8 mouse cellular contexts compared by ENCODE assay signal in the genomic region with DNA sequence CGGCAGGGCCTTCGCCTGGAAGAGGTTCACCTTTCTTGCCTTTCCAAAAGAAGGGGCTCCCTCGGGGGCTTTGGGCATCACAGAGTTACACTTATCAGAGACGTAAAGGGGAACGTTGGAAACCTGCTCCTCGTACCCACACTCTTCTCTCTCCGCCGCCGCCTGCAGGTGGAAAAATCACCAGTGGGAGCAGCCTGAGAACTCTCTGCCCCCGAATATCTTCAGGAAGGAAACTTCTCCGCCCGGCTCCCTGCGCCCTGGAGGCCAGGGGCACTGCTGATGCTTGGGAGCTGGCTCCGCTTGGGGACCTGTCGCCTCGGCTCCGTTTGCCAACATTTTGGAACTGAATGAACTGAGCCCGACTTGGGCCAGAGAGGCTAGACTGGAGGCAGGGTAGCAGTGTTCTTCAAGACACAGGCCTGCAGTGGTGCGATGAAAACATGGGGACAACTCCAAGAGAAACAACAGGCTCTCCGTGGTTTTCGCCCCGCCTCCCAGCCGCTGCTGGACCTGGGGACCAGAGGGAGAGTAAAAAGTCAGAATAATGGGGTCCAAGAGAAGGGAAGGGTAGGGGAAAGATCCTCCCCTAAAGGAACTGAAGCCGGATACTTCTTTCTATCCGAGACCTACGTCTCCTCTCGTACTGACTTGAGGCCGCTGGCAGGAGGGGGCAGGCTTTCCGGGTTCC. TPM values are rescaled to one million over a fixed set of nuclear protein-coding genes. Genes with fewer than 3 reads are reported as not detected.
DNase-seq lines count a peak whose midpoint lies in the region; ATAC-seq and TF ChIP-seq lines count a peak whose summit lies in the region.

No protein-coding gene starts in this region.

- H3K4me2 ChIP-seq in liver, embryonic 11.5 days: peak overlapping the region; percentile 57
- no peak overlapping the region for H3K4me2 ChIP-seq in liver, postnatal 0 days (ENCODE audit: low read depth, low read length)
- H3K4me2 ChIP-seq in heart, embryonic 14.5 days (ENCODE audit: low read length): peak overlapping the region; percentile 97
- H3K4me2 ChIP-seq in neural tube, embryonic 11.5 days (ENCODE audit: low read depth): peak overlapping the region; percentile 72

- peak; percentile 37 for DNase-seq in liver, embryonic 11.5 days (ENCODE audit: low spot score)
- DNase-seq in liver, postnatal 0 days: no peak
- peak; percentile 60 for DNase-seq in embryo, embryonic 11 days
- peak; percentile 8 to 39 for DNase-seq in left cerebral cortex, postnatal 25 days (ENCODE audit: low spot score in 2 of 2)
- DNase-seq in neural tube, embryonic 11.5 days (ENCODE audit: low spot score): peak; percentile 60
- DNase-seq in thymus, postnatal 14 days: no peak
- DNase-seq in layer of hippocampus, adult 11-12 months (ENCODE audit: low spot score): no peak

- H3K27me3 ChIP-seq in liver, embryonic 11.5 days (replicated peaks; ENCODE audit: control insufficient read depth, insufficient read depth, low read length): peaks cover 82% of the 10 kb centered on the region
- peaks cover 85% of the 10 kb centered on the region for H3K27me3 ChIP-seq in liver, postnatal 0 days (ENCODE audit: insufficient read depth, low read length)
- H3K27me3 ChIP-seq in heart, embryonic 14.5 days (ENCODE audit: control insufficient read depth, insufficient read depth, low read length): peaks cover 13% of the 10 kb centered on the region
- peaks cover 17% of the 10 kb centered on the region for H3K27me3 ChIP-seq in neural tube, embryonic 11.5 days (ENCODE audit: control insufficient read depth, insufficient read depth, low read length)

- TF ChIP-seq CTCF in liver, postnatal 0 days (IDR thresholded peaks at IDR 0.05; ENCODE audit: low read depth): no peak

- H3K36me3 ChIP-seq in liver, embryonic 11.5 days (ENCODE audit: control insufficient read depth, insufficient read depth, low read length): no peaks in the 10 kb centered on the region
- H3K36me3 ChIP-seq in liver, postnatal 0 days (replicated peaks; ENCODE audit: insufficient read depth, low read length): no peaks in the 10 kb centered on the region
- H3K36me3 ChIP-seq in heart, embryonic 14.5 days (ENCODE audit: control insufficient read depth, insufficient read depth, low read length): peaks cover 26% of the 10 kb centered on the region
- H3K36me3 ChIP-seq in neural tube, embryonic 11.5 days (ENCODE audit: control insufficient read depth, insufficient read depth, low read length): no peaks in the 10 kb centered on the region

- intact Hi-C loops in left cerebral cortex, postnatal 25 days (cut with DNase I): no loop called here

- H3K4me1 ChIP-seq in liver, embryonic 11.5 days (replicated peaks; ENCODE audit: control insufficient read depth, insufficient read depth, low read length): no peaks in the 10 kb centered on the region
- peaks cover 3% of the 10 kb centered on the region; the same call in 1 of the 2 replicates for H3K4me1 ChIP-seq in liver, postnatal 0 days (ENCODE audit: insufficient read depth)
- peaks cover 11 to 32% of the 10 kb centered on the region in 2 experiments; a peak in 3 of 4 replicates for H3K4me1 ChIP-seq in heart, embryonic 14.5 days (ENCODE audit: control insufficient read depth in 2 of 2, insufficient read depth in 2 of 2, low read length in 2 of 2)
- peaks cover 23% of the 10 kb centered on the region; the same call in 1 of the 2 replicates for H3K4me1 ChIP-seq in neural tube, embryonic 11.5 days (ENCODE audit: control insufficient read depth, insufficient read depth, low read length)

- no peak overlapping the region for H3K9ac ChIP-seq in liver, embryonic 11.5 days (ENCODE audit: low read depth, low read length)
- H3K9ac ChIP-seq in liver, postnatal 0 days (replicated peaks): no peak overlapping the region
- peak overlapping the region; percentile 93 for H3K9ac ChIP-seq in heart, embryonic 14.5 days (ENCODE audit: low read length)
- peak overlapping the region; percentile 31 for H3K9ac ChIP-seq in neural tube, embryonic 11.5 days (ENCODE audit: low read length)

- no peak overlapping the region for H3K27ac ChIP-seq in liver, embryonic 11.5 days (ENCODE audit: low read depth, low read length)
- H3K27ac ChIP-seq in liver, postnatal 0 days (ENCODE audit: low read depth): no peak overlapping the region
- H3K27ac ChIP-seq in heart, embryonic 14.5 days (replicated peaks in 1 of 2; ENCODE audit: control insufficient read depth in 1 of 2, insufficient read depth in 1 of 2, low read depth in 2 of 2, low read length in 2 of 2): peak overlapping the region in 1 of 2 experiments; percentile 6; a peak in 1 of 4 replicates
- H3K27ac ChIP-seq in neural tube, embryonic 11.5 days (ENCODE audit: low read depth, low read length): no peak overlapping the region

- 2% methylated on average over 29 of the region's 29 CpGs for WGBS in liver, embryonic 11.5 days
- WGBS in liver, postnatal 0 days (ENCODE audit: insufficient replicate concordance): 5% methylated on average over 29 of the region's 29 CpGs
- WGBS in heart, embryonic 14.5 days: 5% methylated on average over 29 of the region's 29 CpGs
- under 1% methylated on average over 29 of the region's 29 CpGs for WGBS in neural tube, embryonic 11.5 days

- no peak for ATAC-seq in liver, embryonic 11.5 days (replicated peaks; ENCODE audit: low FRiP score)
- no peak for ATAC-seq in liver, postnatal 0 days
- no peak for ATAC-seq in heart, embryonic 14.5 days (ENCODE audit: insufficient number of reproducible peaks, insufficient read depth, low FRiP score, low read depth)
- ATAC-seq in neural tube, embryonic 11.5 days (ENCODE audit: insufficient read depth, low FRiP score, low TSS enrichment): no peak

- H3K4me3 ChIP-seq in liver, embryonic 11.5 days (ENCODE audit: low read depth, low read length): peak overlapping the region; percentile 44
- H3K4me3 ChIP-seq in liver, postnatal 0 days (ENCODE audit: low read depth, low read length): no peak overlapping the region
- peak overlapping the region; percentile 50 to 82 for H3K4me3 ChIP-seq in heart, embryonic 14.5 days (ENCODE audit: control insufficient read depth in 1 of 2, insufficient read depth in 1 of 2, low read depth in 1 of 2, low read length in 2 of 2)
- peak overlapping the region; percentile 42 for H3K4me3 ChIP-seq in neural tube, embryonic 11.5 days (ENCODE audit: low read depth, low read length)

- no peaks in the 10 kb centered on the region for H3K9me3 ChIP-seq in liver, embryonic 11.5 days (ENCODE audit: control insufficient read depth, low read length)
- no peaks in the 10 kb centered on the region for H3K9me3 ChIP-seq in liver, postnatal 0 days (ENCODE audit: low read length)
- no peaks in the 10 kb centered on the region for H3K9me3 ChIP-seq in heart, embryonic 14.5 days (ENCODE audit: control insufficient read depth, low read length)
- no peaks in the 10 kb centered on the region for H3K9me3 ChIP-seq in neural tube, embryonic 11.5 days (ENCODE audit: control insufficient read depth, low read length)

- no peak for TF ChIP-seq EP300 in liver, postnatal 0 days (IDR thresholded peaks at IDR 0.05; ENCODE audit: low read depth)

RNA-seq across cellular contexts. Expression of gene Wnt5a, which starts 5.9 kb away (rescaled TPM):
- 2.2 and 3.7 TPM in 2 replicates for polyA plus RNA-seq in liver, embryonic 11.5 days (2014; fragmentation: Nextera tagmentation; extraction: Ambion mirVana)
- polyA plus RNA-seq in liver, postnatal 0 days (2015; fragmentation: Nextera tagmentation; extraction: Ambion mirVana): 0.14 and 0.37 TPM in 2 replicates
- polyA plus RNA-seq in heart, embryonic 14.5 days (2014; fragmentation: Nextera tagmentation; extraction: Ambion mirVana): 15.3 and 17.7 TPM in 2 replicates
- total RNA-seq in left cerebral cortex, postnatal 25 days (2021): 1 to 10 TPM; 7.6 to 7.7 TPM
- polyA plus RNA-seq in neural tube, embryonic 11.5 days (2014; fragmentation: Nextera tagmentation; extraction: Ambion mirVana): 12.6 and 13.8 TPM in 2 replicates

Comparison
In these comparisons a context has a peak if more than half of its experiments do, and no peak if none do; other contexts are left out.
1. DNase-seq: peak in liver, embryonic 11.5 days (single experiment), embryo, embryonic 11 days (single experiment), left cerebral cortex, postnatal 25 days (2 of 2) and neural tube, embryonic 11.5 days (single experiment); none in liver, postnatal 0 days (single experiment), thymus, postnatal 14 days (single experiment) and layer of hippocampus, adult 11-12 months (single experiment).
2. H3K9ac ChIP-seq: peak in heart, embryonic 14.5 days (single experiment) and neural tube, embryonic 11.5 days (single experiment); none in liver, embryonic 11.5 days (single experiment) and liver, postnatal 0 days (single experiment).